Mouse (Mus musculus): ENCODE measurements around the gene Chpf. TPM values are rescaled to one million over a fixed set of nuclear protein-coding genes. Genes with fewer than 3 reads are reported as not detected.

The Chpf gene
- polyA plus RNA-seq, 1 experiment from 2014 or later: 23.9 TPM

- ATAC-seq (replicated peaks; ENCODE audit: extremely low read depth, insufficient read depth, low FRiP score): no peak
- Histone ChIP-seq H3K4me3 (ENCODE audit: low read length) (no peak overlapping the region), H3K27me3 (ENCODE audit: control insufficient read depth, insufficient read depth, low read length) (peaks cover 12% of the 10 kb centered on the region), H3K4me1 (ENCODE audit: control insufficient read depth, insufficient read depth, low read length) (peaks cover 30% of the 10 kb centered on the region), H3K36me3 (ENCODE audit: control insufficient read depth, insufficient read depth) (peaks cover 5% of the 10 kb centered on the region), H3K4me2 (ENCODE audit: low read depth, low read length) (no peak overlapping the region), H3K27ac (ENCODE audit: low read length) (no peak overlapping the region), H3K9ac (ENCODE audit: low read length) (no peak overlapping the region), H3K9me3 (replicated peaks; ENCODE audit: control insufficient read depth, low read length) (no peaks in the 10 kb centered on the region)
- 87% methylated on average over 15 of the region's 15 CpGs for WGBS
These were observed 37.6 kb downstream of the Chpf start for GRCm38 (mm10) chr1:75441471-75441996.

GRCm38 (mm10) chr1:75440661-75441060 is 38.4 kb downstream of the Chpf start:
- Histone ChIP-seq H3K27ac (ENCODE audit: low read length) (no peak overlapping the region), H3K36me3 (ENCODE audit: control insufficient read depth, insufficient read depth) (peaks cover 5% of the 10 kb centered on the region), H3K27me3 (ENCODE audit: control insufficient read depth, insufficient read depth, low read length) (peaks cover 11% of the 10 kb centered on the region), H3K4me2 (ENCODE audit: low read depth, low read length) (no peak overlapping the region), H3K4me3 (ENCODE audit: low read length) (no peak overlapping the region), H3K9me3 (replicated peaks; ENCODE audit: control insufficient read depth, low read length) (no peaks in the 10 kb centered on the region), H3K9ac (ENCODE audit: low read length) (no peak overlapping the region), H3K4me1 (ENCODE audit: control insufficient read depth, insufficient read depth, low read length) (peaks cover 24% of the 10 kb centered on the region)
- no peak for ATAC-seq (replicated peaks; ENCODE audit: extremely low read depth, insufficient read depth, low FRiP score)
- WGBS: 95% methylated on average over 7 of the region's 7 CpGs

GRCm38 (mm10) chr1:75438782-75439181 is 40.3 kb downstream of the Chpf start:
- Histone ChIP-seq H3K9ac (ENCODE audit: low read length) (no peak overlapping the region), H3K27me3 (ENCODE audit: control insufficient read depth, insufficient read depth, low read length) (no peaks in the 10 kb centered on the region), H3K9me3 (replicated peaks; ENCODE audit: control insufficient read depth, low read length) (no peaks in the 10 kb centered on the region), H3K4me3 (ENCODE audit: low read length) (no peak overlapping the region), H3K36me3 (ENCODE audit: control insufficient read depth, insufficient read depth) (peaks cover 5% of the 10 kb centered on the region), H3K4me1 (ENCODE audit: control insufficient read depth, insufficient read depth, low read length) (peaks cover 12% of the 10 kb centered on the region), H3K27ac (ENCODE audit: low read length) (no peak overlapping the region), H3K4me2 (ENCODE audit: low read depth, low read length) (no peak overlapping the region)
- ATAC-seq (replicated peaks; ENCODE audit: extremely low read depth, insufficient read depth, low FRiP score): no peak
- WGBS: 75% methylated on average over 8 of the region's 9 CpGs

GRCm38 (mm10) chr1:75435475-75436328 is 43.4 kb downstream of the Chpf start, which contains the start of gene Gmppa:
Gene Gmppa, plus strand, starts transcription at chr1:75435930.
- Histone ChIP-seq H3K27me3 (ENCODE audit: control insufficient read depth, insufficient read depth, low read length) (no peaks in the 10 kb centered on the region), H3K4me2 (ENCODE audit: low read depth, low read length) (peak within 1 kb of the TSS; percentile 65), H3K9ac (ENCODE audit: low read length) (peak within 1 kb of the TSS; percentile 70), H3K27ac (ENCODE audit: low read length) (peak within 1 kb of the TSS; percentile 58; the same call in 1 of the 2 replicates), H3K36me3 (ENCODE audit: control insufficient read depth, insufficient read depth) (peaks cover 4% of the 10 kb centered on the region; the same call in 1 of the 2 replicates), H3K4me3 (ENCODE audit: low read length) (peak within 1 kb of the TSS; percentile 66), H3K4me1 (ENCODE audit: control insufficient read depth, insufficient read depth, low read length) (peaks cover 12% of the 10 kb centered on the region), H3K9me3 (replicated peaks; ENCODE audit: control insufficient read depth, low read length) (no peaks in the 10 kb centered on the region)
- peak; percentile 74 for ATAC-seq (replicated peaks; ENCODE audit: extremely low read depth, insufficient read depth, low FRiP score)
- WGBS: 4% methylated on average over 28 of the region's 28 CpGs

- H3K4me2 ChIP-seq (ENCODE audit: low read depth, low read length): no peak overlapping the region
- 35% methylated on average over 10 of the region's 10 CpGs for WGBS
- H3K9me3 ChIP-seq (replicated peaks; ENCODE audit: control insufficient read depth, low read length): no peaks in the 10 kb centered on the region
- H3K4me3 ChIP-seq (ENCODE audit: low read length): no peak overlapping the region
- H3K4me1 ChIP-seq (ENCODE audit: control insufficient read depth, insufficient read depth, low read length): peaks cover 8% of the 10 kb centered on the region
- H3K9ac ChIP-seq (ENCODE audit: low read length): no peak overlapping the region
- H3K27ac ChIP-seq (ENCODE audit: low read length): no peak overlapping the region
- ATAC-seq (replicated peaks; ENCODE audit: extremely low read depth, insufficient read depth, low FRiP score): no peak
- H3K27me3 ChIP-seq (ENCODE audit: control insufficient read depth, insufficient read depth, low read length): peaks cover 16% of the 10 kb centered on the region
- H3K36me3 ChIP-seq (ENCODE audit: control insufficient read depth, insufficient read depth): peaks cover 26% of the 10 kb centered on the region
These were observed 53.2 kb downstream of the Chpf start for GRCm38 (mm10) chr1:75425796-75426471.

Other genes starting within 250 kb of the Chpf start
- 0.24 TPM in 1 of 2 replicates, not detected in the other for gene A630095N17Rik, start 247.2 kb downstream of the Chpf start, polyA plus RNA-seq (2015; fragmentation: Nextera tagmentation; extraction: Ambion mirVana)
- 45.6 and 46.0 TPM in 2 replicates for gene Dnajb2, start 242.9 kb downstream of the Chpf start, polyA plus RNA-seq (2015; fragmentation: Nextera tagmentation; extraction: Ambion mirVana)
- 0.44 and 0.62 TPM in 2 replicates for gene Ptprn, start 214.8 kb downstream of the Chpf start, polyA plus RNA-seq (2015; fragmentation: Nextera tagmentation; extraction: Ambion mirVana)
- 0.76 TPM in 1 of 2 replicates, not detected in the other for gene Resp18, start 200.9 kb downstream of the Chpf start, polyA plus RNA-seq (2015; fragmentation: Nextera tagmentation; extraction: Ambion mirVana)
- 129 and 131 TPM in 2 replicates for gene Dnpep, start 161.3 kb downstream of the Chpf start, polyA plus RNA-seq (2015; fragmentation: Nextera tagmentation; extraction: Ambion mirVana)
- 469 and 480 TPM in 2 replicates for gene Des, start 119.0 kb downstream of the Chpf start, polyA plus RNA-seq (2015; fragmentation: Nextera tagmentation; extraction: Ambion mirVana)
- gene Speg, start 104.0 kb downstream of the Chpf start, polyA plus RNA-seq (2015; fragmentation: Nextera tagmentation; extraction: Ambion mirVana): 41.1 and 46.4 TPM in 2 replicates
- gene Gmppa, start 43.4 kb downstream of the Chpf start, polyA plus RNA-seq (2015; fragmentation: Nextera tagmentation; extraction: Ambion mirVana): 72.6 and 85.3 TPM in 2 replicates
- 0.08 and 0.27 TPM in 2 replicates for gene Asic4, start 28.9 kb downstream of the Chpf start, polyA plus RNA-seq (2015; fragmentation: Nextera tagmentation; extraction: Ambion mirVana)
- gene Tmem198, start 225 bp upstream of the Chpf start, polyA plus RNA-seq (2015; fragmentation: Nextera tagmentation; extraction: Ambion mirVana): 0.60 and 0.69 TPM in 2 replicates
- gene Obsl1, start 27.1 kb upstream of the Chpf start, polyA plus RNA-seq (2015; fragmentation: Nextera tagmentation; extraction: Ambion mirVana): 83.9 and 94.2 TPM in 2 replicates
- gene Inha, start 27.8 kb upstream of the Chpf start, polyA plus RNA-seq (2015; fragmentation: Nextera tagmentation; extraction: Ambion mirVana): 4.1 and 5.5 TPM in 2 replicates
- 14.3 and 14.7 TPM in 2 replicates for gene Stk11ip, start 42.2 kb upstream of the Chpf start, polyA plus RNA-seq (2015; fragmentation: Nextera tagmentation; extraction: Ambion mirVana)
- 33.3 and 36.6 TPM in 2 replicates for gene Slc4a3, start 67.0 kb upstream of the Chpf start, polyA plus RNA-seq (2015; fragmentation: Nextera tagmentation; extraction: Ambion mirVana)